Mouse (Mus musculus): ENCODE results near the gene Lyrm1. TPM values are rescaled to one million over a fixed set of nuclear protein-coding genes. Genes with fewer than 3 reads are reported as not detected.

The Lyrm1 gene
- total RNA-seq, 2 experiments from 2014 or later = 9.0 to 10.6 TPM

Other genes starting within 250 kb of the Lyrm1 start
- not detected for gene Acsm4, start 205.8 kb upstream of the Lyrm1 start, total RNA-seq (2021)
- gene Thumpd1, start 175.1 kb upstream of the Lyrm1 start, total RNA-seq (2021) = 10 to 100 TPM; 42.0 to 43.7 TPM
- gene Acsm3, start 134.9 kb upstream of the Lyrm1 start, total RNA-seq (2021) = not detected
- gene Rexo5, start 101.9 kb upstream of the Lyrm1 start, total RNA-seq (2021) = 1 to 10 TPM; 1.2 to 2.6 TPM
- gene Eri2, start 101.8 kb upstream of the Lyrm1 start, total RNA-seq (2021) = 1 to 10 TPM; 8.7 to 9.0 TPM
- gene Dcun1d3, start 437 bp downstream of the Lyrm1 start, total RNA-seq (2021) = 10 to 100 TPM; 19.5 to 26.5 TPM
- under 1 TPM in 1 of 2 experiments, not detected in 1; 0.15 TPM for gene Dnah3, start 199.4 kb downstream of the Lyrm1 start, total RNA-seq (2021)
- 10 to 100 TPM in 1 of 2 experiments, 1 to 10 TPM in 1; 9.5 to 10.7 TPM for gene Tmem159, start 206.5 kb downstream of the Lyrm1 start, total RNA-seq (2021)
- under 1 TPM; 0.36 to 0.47 TPM for gene Zp2, start 249.4 kb downstream of the Lyrm1 start, total RNA-seq (2021)

Data from left cerebral cortex, postnatal 10 days (tissue).